Mouse (Mus musculus) lung, postnatal 0 days (tissue): ENCODE results near the gene Gm44503. TPM values are rescaled to one million over a fixed set of nuclear protein-coding genes. Genes with fewer than 3 reads are reported as not detected.

Experiments used
- ATAC-seq: fragments of 200-750 bp; cut with Nextera tagmentation; 2 replicates; pipeline ENCODE4 v1.8.0; 2017; ENCODE audit warnings: moderate library complexity
- DNase-seq: peaks from one replicate; pipeline ENCODE4 v3.0.0-alpha.2; 2016; ENCODE audit warnings: low spot score
- H3K27ac ChIP-seq: fragments of 300-500 bp; sonication (generic); 2 replicates; pipeline ENCODE4 v1.5.1; 2014; ENCODE audit warnings: antibody characterized with exemption, mild to moderate bottlenecking, low read length, mixed read lengths
- H3K27me3 ChIP-seq: fragments of 300-500 bp; sonication (generic); replicated peaks from 2 replicates; pipeline ENCODE4 v1.6.1; 2014; ENCODE audit warnings: low read length, mixed read lengths; ENCODE audit not compliant: insufficient read depth
- H3K36me3 ChIP-seq: fragments of 300-500 bp; sonication (generic); 2 replicates; pipeline ENCODE4 v1.6.1; 2014; ENCODE audit warnings: low read length, mixed read lengths; ENCODE audit not compliant: insufficient read depth
- H3K4me1 ChIP-seq: fragments of 300-500 bp; sonication (generic); 2 replicates; pipeline ENCODE4 v1.6.1; 2014; ENCODE audit warnings: antibody characterized with exemption, low read depth, low read length, mixed read lengths; ENCODE audit not compliant: insufficient read depth
- H3K4me2 ChIP-seq: fragments of 300-500 bp; sonication (generic); replicated peaks from 2 replicates; pipeline ENCODE4 v1.6.1; 2014; ENCODE audit warnings: low read depth, mild to moderate bottlenecking, low read length, moderate library complexity, mixed read lengths
- H3K4me3 ChIP-seq: fragments of 300-500 bp; sonication (generic); 2 replicates; pipeline ENCODE4 v1.5.1; 2014; ENCODE audit warnings: low read depth, low read length
- H3K9ac ChIP-seq: fragments of 300-500 bp; sonication (generic); replicated peaks from 2 replicates; pipeline ENCODE4 v1.6.1; 2014; ENCODE audit warnings: low read depth, mild to moderate bottlenecking
- H3K9me3 ChIP-seq: fragments of 300-500 bp; sonication (generic); 2 replicates; pipeline ENCODE4 v1.6.1; 2016; ENCODE audit warnings: low read length, mixed read lengths
- CTCF ChIP-seq: IDR thresholded peaks from 2 replicates; pipeline ENCODE4 v1.5.1; 2016; ENCODE audit warnings: antibody characterized with exemption, mild to moderate bottlenecking
- EP300 ChIP-seq: IDR thresholded peaks from 2 replicates; pipeline ENCODE4 v1.6.1; 2016; ENCODE audit warnings: antibody characterized with exemption, mild to moderate bottlenecking, control low read depth
- WGBS: fragments of 180-500 bp; shearing (Covaris S2); extraction: QIAGEN DNeasy Blood & Tissue Kit; methylation state at CpG from one replicate; pipeline ENCODE4 v1.1.7; 2014; 5-methylcytosine and 5-hydroxymethylcytosine counted together
- microRNA-seq: library from miRNA; unstranded; fragments of <30 nt; microRNA quantifications from one replicate; pipeline ENCODE4, GENCODE M21; 2016
- polyA plus RNA-seq: library from polyadenylated mRNA; unstranded; fragments of >200 nt; fragmentation: Nextera tagmentation; extraction: Ambion mirVana; gene quantifications from 2 replicates; pipeline ENCODE4 v1.2.1, GENCODE M21; 2015

Gm44503 gene
- polyA plus RNA-seq, 1 experiment from 2014 or later = not detected

DNA sequence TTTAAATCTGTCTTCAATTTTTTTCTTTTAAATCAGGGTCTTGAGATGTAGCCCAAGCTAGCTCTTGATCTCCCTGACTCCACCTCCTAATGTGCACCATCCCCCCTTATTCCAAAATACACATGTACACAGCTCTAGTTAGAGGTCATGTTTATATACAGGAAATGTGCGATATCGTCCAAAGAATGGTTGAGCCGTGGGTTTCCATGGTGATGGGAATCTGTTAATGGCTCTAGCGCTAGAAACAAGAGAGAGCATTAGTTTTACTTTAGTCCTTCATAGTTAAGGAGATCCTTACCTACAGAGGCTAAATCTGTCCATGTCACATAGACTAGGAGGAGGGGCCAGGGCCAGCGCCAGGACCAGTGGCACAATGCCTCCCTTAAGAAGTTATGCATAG, 91.2 kb downstream of the Gm44503 start:
- Histone ChIP-seq H3K27ac (no peak overlapping the region), H3K27me3 (no peaks in the 10 kb centered on the region), H3K9ac (no peak overlapping the region), H3K4me3 (no peak overlapping the region), H3K9me3 (no peaks in the 10 kb centered on the region), H3K36me3 (no peaks in the 10 kb centered on the region), H3K4me1 (peaks cover 8% of the 10 kb centered on the region; the same call in 1 of the 2 replicates), H3K4me2 (no peak overlapping the region)
- 20% methylated on average over 5 of the region's 5 CpGs for WGBS
- no peak for TF ChIP-seq CTCF
- no peak for TF ChIP-seq EP300
- ATAC-seq = 0 out of 2 replicates have a peak, but pooled peaks have one; percentile 28
- DNase-seq = no peak

DNA sequence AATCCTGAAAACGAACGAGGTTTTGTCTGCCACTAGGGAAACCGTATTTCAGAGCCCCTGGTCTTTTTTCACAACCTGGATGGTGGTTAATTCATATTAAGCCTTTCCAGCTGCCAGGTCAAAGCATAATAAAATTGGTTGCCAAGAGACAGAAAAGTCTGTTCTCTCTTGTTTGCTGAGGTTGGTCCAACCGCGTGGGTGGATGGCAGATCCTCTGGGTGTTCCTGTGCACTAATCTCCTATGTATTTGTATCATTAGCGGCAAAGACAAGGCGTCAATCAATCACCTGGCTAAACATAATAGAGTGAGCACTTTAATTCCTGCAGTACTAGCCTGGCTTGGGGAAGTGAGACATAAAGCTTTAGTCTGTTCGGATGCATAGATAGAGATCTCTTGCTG, 92.0 kb downstream of the Gm44503 start:
- TF ChIP-seq EP300 = no peak
- Histone ChIP-seq H3K4me1 (peaks cover 6% of the 10 kb centered on the region; the same call in 1 of the 2 replicates), H3K9me3 (no peaks in the 10 kb centered on the region), H3K4me2 (no peak overlapping the region), H3K36me3 (no peaks in the 10 kb centered on the region), H3K27me3 (no peaks in the 10 kb centered on the region), H3K27ac (no peak overlapping the region), H3K9ac (no peak overlapping the region), H3K4me3 (no peak overlapping the region)
- DNase-seq = no peak
- no peak for ATAC-seq
- 47% methylated on average over 8 of the region's 8 CpGs for WGBS

DNA sequence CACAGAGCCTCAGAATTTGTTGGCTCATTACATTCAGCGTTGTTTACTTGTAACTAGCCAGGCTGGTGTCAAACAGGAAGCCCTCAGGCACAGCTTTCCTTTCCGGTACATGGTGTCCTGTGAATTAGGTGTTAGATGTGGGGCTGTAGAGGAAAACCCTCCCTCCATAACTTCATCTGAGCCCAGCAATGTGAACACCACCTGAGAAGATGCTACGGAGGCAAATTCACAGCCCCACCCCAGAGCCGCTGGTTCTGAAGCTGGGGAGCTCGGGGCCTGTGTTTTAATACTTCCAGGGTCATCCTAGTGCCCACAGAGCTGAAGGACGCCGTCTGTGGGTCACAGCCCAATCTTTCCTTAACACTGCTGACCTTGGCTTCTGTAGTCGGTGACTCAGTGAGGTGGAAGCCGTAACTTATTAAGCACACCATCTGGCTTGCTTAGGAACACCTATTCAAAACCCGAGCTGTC, 96.8 kb downstream of the Gm44503 start:
- no peak overlapping the region for H3K4me2 ChIP-seq
- 55% methylated on average over 10 of the region's 10 CpGs for WGBS

DNA sequence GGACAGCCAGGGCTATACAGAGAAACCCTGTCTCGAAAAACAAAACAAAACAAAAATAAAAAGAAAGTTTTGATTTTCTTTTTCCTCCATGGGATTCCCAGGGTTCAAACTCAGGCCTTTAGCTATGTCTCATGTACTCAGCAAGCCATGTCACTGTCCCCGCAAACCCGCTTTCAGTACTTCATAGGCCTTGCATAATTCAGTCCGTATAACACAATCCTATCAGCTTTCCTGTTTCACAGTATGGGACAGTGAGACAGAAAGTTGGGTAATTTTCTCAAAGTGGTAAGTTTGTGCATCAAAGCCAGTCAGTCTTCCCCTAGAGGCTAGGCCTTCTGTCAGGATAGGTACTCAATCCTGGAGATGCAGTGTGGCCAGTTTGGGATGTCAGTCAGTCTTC, 100.6 kb downstream of the Gm44503 start:
- H3K36me3 ChIP-seq = no peaks in the 10 kb centered on the region
- 85% methylated on average over 4 of the region's 4 CpGs for WGBS
- no peaks in the 10 kb centered on the region for H3K4me1 ChIP-seq
- H3K9me3 ChIP-seq = no peaks in the 10 kb centered on the region
- TF ChIP-seq CTCF = no peak
- no peak overlapping the region for H3K4me2 ChIP-seq
- no peak overlapping the region for H3K4me3 ChIP-seq
- ATAC-seq (no peak), DNase-seq (no peak)
- no peak overlapping the region for H3K27ac ChIP-seq
- H3K27me3 ChIP-seq = no peaks in the 10 kb centered on the region
- H3K9ac ChIP-seq = no peak overlapping the region

More for the DNA sequence above, 96.8 kb downstream of the Gm44503 start:
- no peaks in the 10 kb centered on the region for H3K4me1 ChIP-seq
- no peak overlapping the region for H3K27ac ChIP-seq
- H3K36me3 ChIP-seq = no peaks in the 10 kb centered on the region
- H3K9me3 ChIP-seq = no peaks in the 10 kb centered on the region
- DNase-seq (peak; percentile 33), ATAC-seq (peak; percentile 35; the same call in 1 of the 2 replicates)
- TF ChIP-seq CTCF = no peak
- peak; percentile 90 for TF ChIP-seq EP300
- no peak overlapping the region for H3K9ac ChIP-seq
- H3K27me3 ChIP-seq = no peaks in the 10 kb centered on the region
- H3K4me3 ChIP-seq = no peak overlapping the region

DNA sequence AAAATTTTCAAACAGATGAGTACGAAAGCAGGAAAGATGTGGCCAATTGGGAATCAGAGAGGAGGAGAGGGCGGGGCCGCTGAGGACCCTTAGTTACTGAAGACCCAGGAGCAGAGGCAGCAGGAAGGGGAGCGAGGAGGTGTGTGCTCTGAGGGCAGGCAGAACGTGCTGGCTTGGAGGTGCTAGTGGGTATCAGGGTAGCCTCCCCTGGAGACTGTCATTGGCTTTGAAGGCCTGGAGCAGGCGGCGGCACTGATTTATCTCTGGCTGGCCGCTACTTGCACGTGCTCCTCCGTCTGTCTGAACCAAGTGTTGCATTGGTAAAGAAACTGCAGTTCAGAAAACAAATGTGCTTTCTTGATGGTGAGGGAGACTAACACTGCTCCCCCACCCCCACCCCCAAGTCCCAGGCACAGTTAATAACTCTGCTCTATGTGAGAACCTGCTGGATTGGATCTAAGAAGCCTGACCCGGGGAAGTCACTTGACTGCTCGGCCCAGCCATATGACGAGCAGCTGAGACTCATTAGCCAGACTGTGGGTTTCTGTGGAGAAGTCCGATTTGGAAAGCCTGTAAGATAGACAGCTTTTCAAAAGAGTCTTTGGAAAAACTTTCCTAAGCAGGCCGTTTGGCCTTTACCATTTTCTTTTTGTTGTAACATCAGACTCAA, 105.1 kb downstream of the Gm44503 start:
- Histone ChIP-seq H3K4me3 (no peak overlapping the region), H3K9me3 (no peaks in the 10 kb centered on the region), H3K27me3 (no peaks in the 10 kb centered on the region), H3K9ac (no peak overlapping the region), H3K27ac (no peak overlapping the region), H3K36me3 (no peaks in the 10 kb centered on the region), H3K4me1 (peaks cover 7% of the 10 kb centered on the region; the same call in 1 of the 2 replicates), H3K4me2 (no peak overlapping the region)
- no peak for TF ChIP-seq EP300
- no peak for TF ChIP-seq CTCF
- ATAC-seq = no peak
- 36% methylated on average over 15 of the region's 15 CpGs for WGBS
- no peak for DNase-seq

Small RNA genes within 50 kb of the gene (microRNA-seq; reads per million reads assigned to microRNA genes)
- gene Gm27353 = not detected

Other genes starting within 250 kb of the Gm44503 start
- 0.04 and 0.10 TPM in 2 replicates for gene Prtg, start 152.0 kb upstream of the Gm44503 start, polyA plus RNA-seq
- 1.8 TPM in 2 replicates for gene Pygo1, start 33.2 kb upstream of the Gm44503 start, polyA plus RNA-seq
- gene Dyx1c1, start 67 bp upstream of the Gm44503 start, polyA plus RNA-seq = 2.4 and 3.4 TPM in 2 replicates
- gene Ccpg1os, start 26.5 kb downstream of the Gm44503 start, polyA plus RNA-seq = 31.2 and 38.3 TPM in 2 replicates
- gene Ccpg1, start 26.6 kb downstream of the Gm44503 start, polyA plus RNA-seq = 56.0 and 62.6 TPM in 2 replicates
- 5.5 and 6.5 TPM in 2 replicates for gene Pigb, start 81.5 kb downstream of the Gm44503 start, polyA plus RNA-seq
- gene Rab27a, start 86.0 kb downstream of the Gm44503 start, polyA plus RNA-seq = 41.6 and 48.7 TPM in 2 replicates
- 0.12 and 0.14 TPM in 2 replicates for gene Khdc3, start 143.0 kb downstream of the Gm44503 start, polyA plus RNA-seq
- gene Gm20509, start 143.6 kb downstream of the Gm44503 start, polyA plus RNA-seq = not detected in 2 replicates
- gene Rsl24d1, start 154.6 kb downstream of the Gm44503 start, polyA plus RNA-seq = 58.8 and 59.8 TPM in 2 replicates